Mouse (Mus musculus) hindbrain, embryonic 16.5 days (tissue): ENCODE results near the gene Col28a1. TPM values are rescaled to one million over a fixed set of nuclear protein-coding genes. Genes with fewer than 3 reads are reported as not detected.
"Not testable (repeated sequence)": the region's sequence is repeated elsewhere in the genome, so short reads cannot be mapped to it uniquely, and the experiment has no call there.

ENCODE experiments used
- ATAC-seq: fragments of 200-750 bp; cut with Nextera tagmentation; 2 replicates; pipeline ENCODE4 v1.8.0; 2017; ENCODE audit warnings: moderate TSS enrichment, moderate library complexity
- H3K27ac ChIP-seq: fragments of 300-500 bp; sonication (generic); 2 replicates; pipeline ENCODE4 v1.5.1; 2014; ENCODE audit warnings: low read depth, mild to moderate bottlenecking, control low read depth, low read length, moderate library complexity
- H3K27me3 ChIP-seq: fragments of 300-500 bp; sonication (generic); replicated peaks from 2 replicates; pipeline ENCODE4 v1.6.1; 2014; ENCODE audit warnings: low read length; ENCODE audit not compliant: control insufficient read depth, insufficient read depth
- H3K36me3 ChIP-seq: fragments of 300-500 bp; sonication (generic); 2 replicates; pipeline ENCODE4 v1.6.1; 2014; ENCODE audit warnings: mild to moderate bottlenecking, low read length, moderate library complexity, mixed read lengths; ENCODE audit not compliant: control insufficient read depth, insufficient read depth
- H3K4me1 ChIP-seq: fragments of 300-500 bp; sonication (generic); 2 replicates; pipeline ENCODE4 v1.6.1; 2014; ENCODE audit warnings: low read depth, low read length; ENCODE audit not compliant: control insufficient read depth, insufficient read depth
- H3K4me2 ChIP-seq: fragments of 300-500 bp; sonication (generic); 2 replicates; pipeline ENCODE4 v1.6.1; 2014; ENCODE audit warnings: mild to moderate bottlenecking, low read length, control low read depth, moderate library complexity
- H3K4me3 ChIP-seq: fragments of 300-500 bp; sonication (generic); 2 replicates; pipeline ENCODE4 v1.5.1; 2014; ENCODE audit warnings: mild to moderate bottlenecking, low read length, control low read depth, moderate library complexity
- H3K9ac ChIP-seq: fragments of 300-500 bp; sonication (generic); 2 replicates; pipeline ENCODE4 v1.6.1; 2014; ENCODE audit warnings: low read depth, mild to moderate bottlenecking, control low read depth, low read length, moderate library complexity
- H3K9me3 ChIP-seq: fragments of 300-500 bp; sonication (generic); 2 replicates; pipeline ENCODE4 v1.6.1; 2014; ENCODE audit warnings: mild to moderate bottlenecking, low read length, moderate library complexity; ENCODE audit not compliant: control insufficient read depth
- WGBS: fragments of 180-500 bp; shearing (Covaris S2); extraction: QIAGEN DNeasy Blood & Tissue Kit; methylation state at CpG from one replicate; pipeline ENCODE4 v1.1.7; 2014; 5-methylcytosine and 5-hydroxymethylcytosine counted together
- polyA plus RNA-seq: library from polyadenylated mRNA; unstranded; fragments of >200 nt; fragmentation: Nextera tagmentation; extraction: Ambion mirVana; gene quantifications from 2 replicates; pipeline ENCODE4 v1.2.1, GENCODE M21; 2015

The Col28a1 gene
- polyA plus RNA-seq, 1 experiment from 2014 or later = 1.5 TPM

DNA sequence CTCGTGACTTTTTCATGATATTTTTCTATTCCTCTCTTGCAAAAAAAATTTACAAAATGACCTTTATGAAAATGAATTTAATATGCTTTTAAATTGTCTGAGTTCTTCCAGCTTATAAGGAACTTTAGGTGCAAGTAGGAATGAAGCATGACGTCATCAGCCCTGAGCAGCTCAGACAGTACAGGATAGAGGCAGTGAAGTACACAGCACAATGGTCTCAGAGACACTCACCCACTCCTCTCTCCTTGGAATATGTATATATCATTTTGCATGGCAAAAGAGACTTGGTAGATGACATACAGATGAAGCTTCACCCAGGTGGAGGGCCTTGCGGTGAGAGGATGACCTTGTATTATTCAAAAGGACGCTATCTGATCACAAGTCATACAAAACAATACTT lies 197.7 kb downstream of the Col28a1 start:
- H3K9ac ChIP-seq = no peak overlapping the region
- no peak overlapping the region for H3K4me3 ChIP-seq
- no peak for ATAC-seq
- H3K9me3 ChIP-seq = no peaks in the 10 kb centered on the region
- H3K4me1 ChIP-seq = no peaks in the 10 kb centered on the region
- no peaks in the 10 kb centered on the region for H3K36me3 ChIP-seq
- no peak overlapping the region for H3K4me2 ChIP-seq
- 79% methylated on average over 4 of the region's 4 CpGs for WGBS
- H3K27me3 ChIP-seq = no peaks in the 10 kb centered on the region
- no peak overlapping the region for H3K27ac ChIP-seq

GRCm38 (mm10) chr6:7983646-7983979 lies 208.8 kb downstream of the Col28a1 start:
- peak; percentile 56; the same call in 1 of the 2 replicates for ATAC-seq
- H3K27ac ChIP-seq = no peak overlapping the region
- H3K4me2 ChIP-seq = peak overlapping the region; percentile 41
- H3K4me3 ChIP-seq = no peak overlapping the region; the same call in 1 of the 2 replicates
- H3K36me3 ChIP-seq = no peaks in the 10 kb centered on the region
- H3K9me3 ChIP-seq = no peaks in the 10 kb centered on the region
- 40% methylated on average over 7 of the region's 7 CpGs for WGBS
- H3K27me3 ChIP-seq = no peaks in the 10 kb centered on the region
- no peaks in the 10 kb centered on the region for H3K4me1 ChIP-seq
- no peak overlapping the region for H3K9ac ChIP-seq

DNA sequence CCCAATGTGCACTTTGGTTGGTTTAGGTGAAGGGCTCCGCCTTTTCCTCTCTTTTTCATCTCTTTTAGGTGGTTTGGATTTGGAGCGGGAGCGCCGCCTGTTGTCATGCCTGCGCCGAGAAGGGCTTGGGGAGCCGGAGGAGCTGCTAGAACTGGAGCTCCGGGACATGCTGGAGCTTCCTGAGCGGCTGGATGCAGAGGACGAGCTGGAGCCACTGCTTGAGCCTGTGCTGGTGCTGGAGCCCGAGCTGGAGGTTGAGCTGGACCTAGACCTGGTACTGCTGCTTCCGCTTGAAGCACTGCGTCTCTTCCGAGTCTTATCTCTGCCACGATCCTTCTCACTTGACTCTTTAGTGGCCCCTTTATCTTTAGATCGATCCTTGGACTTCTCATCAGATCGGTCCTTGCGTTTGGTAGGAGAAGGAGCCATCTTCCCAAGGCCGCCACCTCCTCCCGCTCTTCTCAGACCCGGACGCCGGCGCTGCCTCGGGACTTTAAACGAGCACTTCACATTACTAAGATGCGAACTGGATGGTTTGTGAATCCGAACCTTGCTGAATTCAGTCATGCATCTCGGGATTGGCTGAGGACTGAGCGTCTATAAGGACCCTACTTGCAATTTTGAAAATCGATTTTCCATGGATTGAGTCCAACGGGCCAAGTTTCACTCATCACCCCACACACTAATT lies 209.3 kb downstream of the Col28a1 start:
- not testable (repeated sequence) for H3K4me1 ChIP-seq, H3K27ac ChIP-seq, H3K9ac ChIP-seq, H3K9me3 ChIP-seq, H3K36me3 ChIP-seq, H3K27me3 ChIP-seq
- peak overlapping the region; percentile 19 for H3K4me3 ChIP-seq
- 65% methylated on average over 30 of the region's 32 CpGs for WGBS
- peak; percentile 56 for ATAC-seq
- peak overlapping the region; percentile 41 for H3K4me2 ChIP-seq

GRCm38 (mm10) chr6:7971020-7971760 lies 221.2 kb downstream of the Col28a1 start:
- Histone ChIP-seq H3K9ac (no peak overlapping the region), H3K4me3 (no peak overlapping the region), H3K4me1 (no peaks in the 10 kb centered on the region), H3K4me2 (no peak overlapping the region), H3K9me3 (no peaks in the 10 kb centered on the region), H3K27me3 (no peaks in the 10 kb centered on the region), H3K36me3 (no peaks in the 10 kb centered on the region), H3K27ac (no peak overlapping the region)
- peak; percentile 9; the same call in 1 of the 2 replicates for ATAC-seq
- 35% methylated on average over 5 of the region's 5 CpGs for WGBS

GRCm38 (mm10) chr6:7969376-7969775 lies 223.0 kb downstream of the Col28a1 start:
- H3K27ac ChIP-seq = no peak overlapping the region
- H3K9me3 ChIP-seq = no peaks in the 10 kb centered on the region
- H3K4me2 ChIP-seq = no peak overlapping the region
- no peaks in the 10 kb centered on the region for H3K36me3 ChIP-seq
- H3K27me3 ChIP-seq = no peaks in the 10 kb centered on the region
- ATAC-seq = no peak
- no peaks in the 10 kb centered on the region; the same call in 1 of the 2 replicates for H3K4me1 ChIP-seq
- WGBS = 80% methylated on average over 4 of the region's 4 CpGs
- no peak overlapping the region for H3K9ac ChIP-seq
- H3K4me3 ChIP-seq = no peak overlapping the region

- H3K27ac ChIP-seq = no peak overlapping the region
- H3K36me3 ChIP-seq = no peaks in the 10 kb centered on the region
- ATAC-seq = peak; percentile 76
- no peaks in the 10 kb centered on the region for H3K27me3 ChIP-seq
- H3K4me1 ChIP-seq = no peaks in the 10 kb centered on the region; the same call in 1 of the 2 replicates
- 39% methylated on average over 11 of the region's 11 CpGs for WGBS
- no peaks in the 10 kb centered on the region for H3K9me3 ChIP-seq
- H3K4me2 ChIP-seq = no peak overlapping the region
- H3K4me3 ChIP-seq = no peak overlapping the region
- H3K9ac ChIP-seq = no peak overlapping the region
Measured at GRCm38 (mm10) chr6:7965833-7966522, 226.4 kb downstream of the Col28a1 start.

DNA sequence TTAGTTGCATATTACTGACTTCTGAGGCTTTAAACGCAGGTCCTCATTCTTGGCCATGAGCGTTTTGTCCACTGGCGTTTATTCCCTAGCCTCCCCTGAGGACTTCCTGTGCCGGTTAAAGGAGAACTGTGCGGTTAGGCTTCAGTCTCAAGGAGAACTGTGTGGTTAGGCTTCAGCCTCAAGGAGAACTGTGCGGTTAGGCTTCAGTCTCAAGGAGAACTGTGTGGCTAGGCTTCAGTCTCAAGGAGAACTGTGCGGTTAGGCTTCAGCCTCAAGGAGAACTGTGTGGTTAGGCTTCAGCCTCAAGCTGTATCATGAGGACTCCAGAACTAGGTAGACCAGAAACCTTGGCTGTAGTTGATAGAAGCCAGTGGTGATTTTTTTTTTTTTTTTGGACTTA lies 229.7 kb downstream of the Col28a1 start:
- Histone ChIP-seq H3K4me1 (no peaks in the 10 kb centered on the region; the same call in 1 of the 2 replicates), H3K4me2 (no peak overlapping the region), H3K4me3 (no peak overlapping the region), H3K9me3 (no peaks in the 10 kb centered on the region), H3K27ac (no peak overlapping the region), H3K36me3 (no peaks in the 10 kb centered on the region), H3K27me3 (no peaks in the 10 kb centered on the region), H3K9ac (no peak overlapping the region)
- no peak for ATAC-seq
- 91% methylated on average over 7 of the region's 7 CpGs for WGBS

DNA sequence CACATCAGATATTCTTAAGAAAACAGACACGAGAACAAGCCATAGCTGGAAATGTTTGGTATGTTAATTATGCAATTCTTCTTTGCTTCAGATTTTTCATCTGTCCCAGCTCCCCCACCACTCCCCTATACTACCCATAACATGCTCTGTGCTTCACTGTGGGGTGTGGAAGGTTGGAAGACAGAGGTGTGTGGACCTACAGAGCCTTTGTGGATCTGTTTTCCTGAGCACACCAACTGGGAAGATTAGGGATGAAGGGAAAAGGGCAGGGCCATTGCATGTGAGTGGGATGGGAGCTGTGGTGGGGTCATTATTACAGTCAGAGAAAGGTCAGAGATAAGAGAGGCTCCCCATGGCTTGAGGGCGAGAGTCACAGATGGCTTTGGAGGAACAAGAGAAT lies 240.2 kb downstream of the Col28a1 start:
- H3K4me1 ChIP-seq = no peaks in the 10 kb centered on the region
- no peaks in the 10 kb centered on the region for H3K9me3 ChIP-seq
- no peak overlapping the region for H3K4me2 ChIP-seq
- WGBS = 40% methylated on average over 2 of the region's 2 CpGs
- no peak for ATAC-seq
- no peaks in the 10 kb centered on the region for H3K27me3 ChIP-seq
- H3K36me3 ChIP-seq = no peaks in the 10 kb centered on the region
- H3K9ac ChIP-seq = no peak overlapping the region
- no peak overlapping the region for H3K4me3 ChIP-seq
- H3K27ac ChIP-seq = no peak overlapping the region

- no peak overlapping the region for H3K9ac ChIP-seq
- no peaks in the 10 kb centered on the region for H3K9me3 ChIP-seq
- no peaks in the 10 kb centered on the region for H3K4me1 ChIP-seq
- H3K27me3 ChIP-seq = no peaks in the 10 kb centered on the region
- H3K27ac ChIP-seq = no peak overlapping the region
- H3K36me3 ChIP-seq = no peaks in the 10 kb centered on the region
- ATAC-seq = no peak
- H3K4me2 ChIP-seq = no peak overlapping the region
- H3K4me3 ChIP-seq = no peak overlapping the region
Measured at GRCm38 (mm10) chr6:7951778-7952177, 240.6 kb downstream of the Col28a1 start.
